Mouse (Mus musculus): Measurements from ENCODE around the gene Rasgef1c.

GRCm38 (mm10) chr11:49888469-49888868, 13.2 kb upstream of the Rasgef1c start:
- TF ChIP-seq CTCF (IDR thresholded peaks at IDR 0.05; ENCODE audit: low read depth, low read length) (no peak), GATA1 (IDR thresholded peaks at IDR 0.05; ENCODE audit: borderline replicate concordance, low read length) (no peak), TAL1 (conservative IDR thresholded peaks at IDR 0.05; ENCODE audit: low read depth, low read length) (no peak)
